Mouse (Mus musculus) lung, postnatal 0 days (tissue): ENCODE measurements around the gene Nucb1.
"Not testable (repeated sequence)": the region's sequence is repeated elsewhere in the genome, so short reads cannot be mapped to it uniquely, and the experiment has no call there.

Experiments used
- CTCF ChIP-seq: IDR thresholded peaks from 2 replicates; pipeline ENCODE4 v1.5.1; 2016; ENCODE audit warnings: antibody characterized with exemption, mild to moderate bottlenecking
- EP300 ChIP-seq: IDR thresholded peaks from 2 replicates; pipeline ENCODE4 v1.6.1; 2016; ENCODE audit warnings: antibody characterized with exemption, mild to moderate bottlenecking, control low read depth

DNA sequence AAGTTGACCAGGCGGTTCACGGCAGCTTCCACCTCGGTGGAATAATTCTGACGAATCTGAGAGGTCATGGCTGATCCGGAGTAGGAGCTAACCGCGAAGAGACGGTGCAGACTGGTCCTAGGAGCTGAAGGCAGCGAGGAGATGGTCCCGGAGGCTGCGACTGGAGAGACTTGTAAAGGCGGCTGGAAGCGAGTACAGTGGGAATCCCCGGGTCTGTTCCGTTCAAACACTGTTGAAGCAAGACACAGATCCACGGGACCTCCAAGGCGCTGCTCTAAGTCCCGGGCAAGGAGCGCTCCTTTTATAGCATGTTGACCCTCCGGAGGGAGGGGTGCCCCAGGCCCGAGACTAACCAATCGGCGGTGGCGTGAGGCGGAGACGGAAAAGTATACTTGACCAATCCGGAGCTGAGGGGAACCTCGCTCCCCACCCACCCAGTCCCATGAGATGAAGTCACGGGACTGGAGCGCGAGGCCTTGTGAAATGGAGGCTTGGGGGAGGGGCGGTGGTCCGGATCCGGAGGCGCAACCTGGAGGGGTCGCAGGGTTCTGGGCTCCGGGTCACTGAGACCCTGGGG is 50.6 kb downstream of the Nucb1 start, which contains the start of gene Ftl1:
- not testable (repeated sequence) for TF ChIP-seq CTCF
- TF ChIP-seq EP300 = peak; percentile 58
